Mouse (Mus musculus) cerebellum, adult 2 months (tissue): Measurements from ENCODE around the gene Atox1. TPM values are rescaled to one million over a fixed set of nuclear protein-coding genes. Genes with fewer than 3 reads are reported as not detected.

ENCODE experiments used
- DNase-seq, 2 experiments: peaks; one replicate each; pipeline ENCODE4 v3.0.0; 2021
- H3K27ac ChIP-seq: fragments of 200-500 bp; 2 replicates; pipeline ENCODE4 v1.5.1; 2012; ENCODE audit warnings: low read length, control low read depth, inconsistent platforms; ENCODE audit not compliant: insufficient read depth
- H3K27me3 ChIP-seq: fragments of 200-500 bp; 2 replicates; pipeline ENCODE4 v1.6.1; 2012; ENCODE audit warnings: inconsistent platforms, mild to moderate bottlenecking, low read length, moderate library complexity; ENCODE audit not compliant: control insufficient read depth, insufficient read depth
- H3K4me1 ChIP-seq: fragments of 200-500 bp; 2 replicates; pipeline ENCODE4 v1.6.1; 2011; ENCODE audit warnings: low read length; ENCODE audit not compliant: control insufficient read depth, insufficient read depth
- H3K4me3 ChIP-seq: fragments of 200-500 bp; replicated peaks from 2 replicates; pipeline ENCODE3; 2011; ENCODE audit warnings: mild to moderate bottlenecking, low read depth, low read length, control low read depth; ENCODE audit not compliant: insufficient read depth
- CTCF ChIP-seq: fragments of 200-500 bp; IDR thresholded peaks from 2 replicates; pipeline ENCODE4 v1.5.1; 2011; ENCODE audit warnings: low read depth, mild to moderate bottlenecking, control low read depth, low read length, moderate library complexity, borderline replicate concordance; ENCODE audit not compliant: insufficient read depth
- POLR2A ChIP-seq: fragments of 200-500 bp; IDR thresholded peaks from 2 replicates; pipeline ENCODE4 v1.6.1; 2011; ENCODE audit warnings: low read length, control low read depth, borderline replicate concordance; ENCODE audit not compliant: insufficient read depth
- WGBS: fragments of 180-500 bp; shearing (Covaris S2); methylation state at CpG from one replicate; pipeline ENCODE4 v1.1.7; 2018; 5-methylcytosine and 5-hydroxymethylcytosine counted together
- polyA plus RNA-seq: library from polyadenylated mRNA; depleted of rRNA; stranded (reverse); fragments of >200 nt; gene quantifications from 2 replicates; pipeline ENCODE4 v1.2.3, GENCODE M21; 2012

The Atox1 gene
- polyA plus RNA-seq, 1 experiment = 218 TPM

GRCm38 (mm10) chr11:55446579-55446978, 14.5 kb downstream of the Atox1 start:
- peaks cover 3% of the 10 kb centered on the region for H3K4me1 ChIP-seq
- H3K27me3 ChIP-seq = no peaks in the 10 kb centered on the region
- no peak overlapping the region for H3K27ac ChIP-seq
- TF ChIP-seq CTCF (peak; percentile 83), POLR2A (no peak)
- WGBS = 0% methylated on average over 4 of the region's 4 CpGs
- no peak overlapping the region for H3K4me3 ChIP-seq
- DNase-seq = peak; percentile 87

GRCm38 (mm10) chr11:55444772-55445171, 16.3 kb downstream of the Atox1 start:
- TF ChIP-seq POLR2A = no peak
- peak; percentile 53; the same call in 1 of the 2 replicates for TF ChIP-seq CTCF
- Histone ChIP-seq H3K4me3 (no peak overlapping the region), H3K27ac (no peak overlapping the region), H3K27me3 (no peaks in the 10 kb centered on the region), H3K4me1 (peaks cover 3% of the 10 kb centered on the region)
- peak; percentile 49 to 65 for DNase-seq
- 3% methylated on average over 1 of the region's 1 CpGs for WGBS

- H3K4me1 ChIP-seq = peaks cover 7% of the 10 kb centered on the region; the same call in 1 of the 2 replicates
- H3K27me3 ChIP-seq = no peaks in the 10 kb centered on the region
- no peak for TF ChIP-seq CTCF
- H3K4me3 ChIP-seq = no peak overlapping the region
- WGBS = 85% methylated on average over 5 of the region's 5 CpGs
- H3K27ac ChIP-seq = no peak overlapping the region
- DNase-seq = no peak
These were observed 21.3 kb downstream of the Atox1 start for GRCm38 (mm10) chr11:55439718-55440117.

GRCm38 (mm10) chr11:55438031-55438430, 23.0 kb downstream of the Atox1 start:
- peak overlapping the region; percentile 6; the same call in 1 of the 2 replicates for H3K27ac ChIP-seq
- H3K4me3 ChIP-seq = no peak overlapping the region
- 5% methylated on average over 4 of the region's 4 CpGs for WGBS
- no peak for TF ChIP-seq CTCF
- TF ChIP-seq POLR2A = no peak
- H3K27me3 ChIP-seq = no peaks in the 10 kb centered on the region
- H3K4me1 ChIP-seq = peaks cover 7% of the 10 kb centered on the region; the same call in 1 of the 2 replicates
- DNase-seq = peak; percentile 69 to 80

GRCm38 (mm10) chr11:55436089-55436488, 24.9 kb downstream of the Atox1 start:
- TF ChIP-seq POLR2A (no peak), CTCF (no peak)
- Histone ChIP-seq H3K4me3 (no peak overlapping the region), H3K4me1 (peaks cover 7% of the 10 kb centered on the region; the same call in 1 of the 2 replicates), H3K27me3 (no peaks in the 10 kb centered on the region), H3K27ac (no peak overlapping the region)
- 95% methylated on average over 6 of the region's 6 CpGs for WGBS
- DNase-seq = no peak

GRCm38 (mm10) chr11:55432981-55433380, 28.1 kb downstream of the Atox1 start:
- Histone ChIP-seq H3K4me1 (peaks cover 4% of the 10 kb centered on the region; the same call in 1 of the 2 replicates), H3K4me3 (no peak overlapping the region), H3K27ac (no peak overlapping the region), H3K27me3 (no peaks in the 10 kb centered on the region)
- WGBS = 44% methylated on average over 3 of the region's 3 CpGs
- no peak for DNase-seq
- TF ChIP-seq POLR2A (no peak), CTCF (no peak)

GRCm38 (mm10) chr11:55429973-55430372, 31.1 kb downstream of the Atox1 start:
- Histone ChIP-seq H3K4me3 (no peak overlapping the region), H3K27ac (no peak overlapping the region), H3K4me1 (no peaks in the 10 kb centered on the region), H3K27me3 (no peaks in the 10 kb centered on the region)
- no peak for DNase-seq
- 99% methylated on average over 2 of the region's 2 CpGs for WGBS
- TF ChIP-seq CTCF = no peak
- no peak for TF ChIP-seq POLR2A

GRCm38 (mm10) chr11:55428186-55429012, 32.6 kb downstream of the Atox1 start:
- no peak for TF ChIP-seq POLR2A
- TF ChIP-seq CTCF = no peak
- Histone ChIP-seq H3K4me1 (peaks cover 5% of the 10 kb centered on the region), H3K27me3 (no peaks in the 10 kb centered on the region), H3K4me3 (no peak overlapping the region), H3K27ac (no peak overlapping the region)
- DNase-seq = peak; percentile 56 to 74
- 38% methylated on average over 16 of the region's 16 CpGs for WGBS
